Mouse (Mus musculus): ENCODE measurements around the gene Htr3b. TPM values are rescaled to one million over a fixed set of nuclear protein-coding genes. Genes with fewer than 3 reads are reported as not detected.

The Htr3b gene
- total and polyA plus RNA-seq, 3 experiments: not detected

DNA sequence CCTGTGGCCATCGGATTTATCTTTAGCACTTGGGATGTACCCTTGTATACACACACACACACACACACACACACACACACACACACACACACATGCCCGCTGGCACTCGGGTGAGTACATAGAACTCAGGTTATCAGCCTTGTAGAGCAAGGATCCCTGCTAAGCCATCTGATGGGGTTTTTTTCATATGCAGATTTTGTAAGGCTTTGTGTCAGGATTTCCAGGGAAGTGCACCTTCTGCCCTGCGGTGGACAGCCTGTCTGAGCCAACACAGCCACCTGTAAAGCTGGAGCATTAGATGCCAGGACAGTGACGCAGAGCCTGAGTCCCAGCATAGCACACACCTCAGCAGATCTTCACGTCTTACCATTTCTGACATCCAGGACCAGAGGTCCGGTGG is 75.7 kb downstream of the Htr3b start:
- no peak for DNase-seq (ENCODE audit: extremely low read depth)
- Histone ChIP-seq H3K4me2 (ENCODE audit: insufficient read depth, low read depth, poor library complexity, severe bottlenecking) (no peak overlapping the region), H3K27me3 (replicated peaks) (peaks cover 77% of the 10 kb centered on the region), H3K4me3 (replicated peaks in 1 of 3; ENCODE audit: low read depth in 2 of 3, low read length in 2 of 3, poor library complexity in 1 of 3) (no peak overlapping the region), H3K4me1 (ENCODE audit: control insufficient read depth in 1 of 2, insufficient read depth in 2 of 2) (no peaks in the 10 kb centered on the region), H3K27ac (ENCODE audit: insufficient read depth, low read depth) (no peak overlapping the region), H3K9me3 (replicated peaks; ENCODE audit: low read length) (peaks cover 6% of the 10 kb centered on the region), H3K79me2 (replicated peaks; ENCODE audit: control insufficient read depth, extremely low read depth, insufficient read depth, poor library complexity, severe bottlenecking) (no peaks in the 10 kb centered on the region), H3K36me3 (replicated peaks in 1 of 2; ENCODE audit: control insufficient read depth in 1 of 2, insufficient read depth in 1 of 2, low read length in 1 of 2) (no peaks in the 10 kb centered on the region), H3K9ac (ENCODE audit: insufficient read depth, low read depth) (no peak overlapping the region)
- no peak for TF ChIP-seq HCFC1 (IDR thresholded peaks at IDR 0.05; ENCODE audit: low read depth, low read length)
- TF ChIP-seq NRF1 (IDR thresholded peaks at IDR 0.05; ENCODE audit: low read depth, low read length): no peak
- no peak for TF ChIP-seq PAX5 (IDR thresholded peaks at IDR 0.05; ENCODE audit: low read length)
- no peak for TF ChIP-seq ETS1 (conservative IDR thresholded peaks at IDR 0.05; ENCODE audit: low read depth, low read length)
- TF ChIP-seq ELF1 (IDR thresholded peaks at IDR 0.05; ENCODE audit: low read depth, low read length): no peak
- TF ChIP-seq USF1 (IDR thresholded peaks at IDR 0.05; ENCODE audit: low read depth, low read length): no peak
- TF ChIP-seq POLR2A (IDR thresholded peaks at IDR 0.05; ENCODE audit: low read depth, low read length): no peak
- no peak for TF ChIP-seq KAT2A (IDR thresholded peaks at IDR 0.05; ENCODE audit: insufficient replicate concordance, low read length)
- TF ChIP-seq IRF4 (IDR thresholded peaks at IDR 0.05; ENCODE audit: low read depth, low read length): no peak
- no peak for TF ChIP-seq CTCF (conservative IDR thresholded peaks at IDR 0.05 in 1 of 2, IDR thresholded peaks at IDR 0.05 in 1 of 2; ENCODE audit: low read depth in 2 of 2, low read length in 2 of 2)
- no peak for TF ChIP-seq UBTF (IDR thresholded peaks at IDR 0.05; ENCODE audit: low read depth, low read length)
- no peak for TF ChIP-seq ZMIZ1 (IDR thresholded peaks at IDR 0.05; ENCODE audit: low read depth, low read length)
- TF ChIP-seq TCF12 (IDR thresholded peaks at IDR 0.05; ENCODE audit: low read depth, low read length): no peak
- in situ Hi-C loops (cut with MboI; ENCODE audit: low pct_ligation_motif_present, low pct_unique_long_range_greater_than_20kb, low sequenced_read_pairs): no loop called here
- dilution Hi-C loops (cut with MboI; ENCODE audit: extremely low pct_ligation_motif_present, extremely low pct_unique_long_range_greater_than_20kb, low sequenced_read_pairs): no loop called here

Other genes starting within 250 kb of the Htr3b start
- 1.7 and 3.0 TPM in 2 replicates for gene Zbtb16, start 128.8 kb downstream of the Htr3b start, total RNA-seq (2012; rRNA removed)
- 0.34 TPM in 2 replicates for gene Zbtb16, start 128.8 kb downstream of the Htr3b start, total RNA-seq (2014; rRNA removed)
- gene Zbtb16, start 128.8 kb downstream of the Htr3b start, polyA plus RNA-seq (2012; ENCODE audit: insufficient read length, low read depth): 0.90 and 1.0 TPM in 2 replicates
- gene Htr3a, start 53.9 kb downstream of the Htr3b start, total RNA-seq (2012; rRNA removed): not detected in 2 replicates
- not detected in 2 replicates for gene Htr3a, start 53.9 kb downstream of the Htr3b start, total RNA-seq (2014; rRNA removed)
- not detected in 2 replicates for gene Htr3a, start 53.9 kb downstream of the Htr3b start, polyA plus RNA-seq (2012; ENCODE audit: insufficient read length, low read depth)
- 5.5 and 7.0 TPM in 2 replicates for gene Usp28, start 20.4 kb upstream of the Htr3b start, total RNA-seq (2012; rRNA removed)
- 5.8 and 6.5 TPM in 2 replicates for gene Usp28, start 20.4 kb upstream of the Htr3b start, total RNA-seq (2014; rRNA removed)
- gene Usp28, start 20.4 kb upstream of the Htr3b start, polyA plus RNA-seq (2012; ENCODE audit: insufficient read length, low read depth): 7.7 and 9.3 TPM in 2 replicates
- gene Zw10, start 90.6 kb upstream of the Htr3b start, total RNA-seq (2012; rRNA removed): 18.3 and 23.3 TPM in 2 replicates
- gene Zw10, start 90.6 kb upstream of the Htr3b start, total RNA-seq (2014; rRNA removed): 19.8 and 21.2 TPM in 2 replicates
- 25.4 and 26.2 TPM in 2 replicates for gene Zw10, start 90.6 kb upstream of the Htr3b start, polyA plus RNA-seq (2012; ENCODE audit: insufficient read length, low read depth)
- not detected in 2 replicates for gene Tmprss5, start 116.3 kb upstream of the Htr3b start, total RNA-seq (2012; rRNA removed)
- not detected in 2 replicates for gene Tmprss5, start 116.3 kb upstream of the Htr3b start, total RNA-seq (2014; rRNA removed)
- gene Tmprss5, start 116.3 kb upstream of the Htr3b start, polyA plus RNA-seq (2012; ENCODE audit: insufficient read length, low read depth): not detected in 2 replicates

All from CH12.LX (cell line).